Mouse (Mus musculus) hindbrain, embryonic 12.5 days (tissue): ENCODE data around the gene Mdc1. TPM values are rescaled to one million over a fixed set of nuclear protein-coding genes. Genes with fewer than 3 reads are reported as not detected.
"Not testable (repeated sequence)": the region's sequence is repeated elsewhere in the genome, so short reads cannot be mapped to it uniquely, and the experiment has no call there.

ENCODE experiments used
- ATAC-seq: fragments of 200-750 bp; cut with Nextera tagmentation; 2 replicates; pipeline ENCODE4 v1.8.0; 2017; ENCODE audit warnings: moderate TSS enrichment; ENCODE audit not compliant: low FRiP score
- H3K27ac ChIP-seq: fragments of 300-500 bp; sonication (generic); 2 replicates; pipeline ENCODE4 v1.5.1; 2016; ENCODE audit warnings: mild to moderate bottlenecking
- H3K27me3 ChIP-seq: fragments of 300-500 bp; sonication (generic); 2 replicates; pipeline ENCODE4 v1.6.1; 2016; ENCODE audit warnings: mild to moderate bottlenecking
- H3K36me3 ChIP-seq: fragments of 300-500 bp; sonication (generic); 2 replicates; pipeline ENCODE4 v1.6.1; 2016; ENCODE audit warnings: mild to moderate bottlenecking
- H3K4me1 ChIP-seq: fragments of 300-500 bp; sonication (generic); 2 replicates; pipeline ENCODE4 v1.6.1; 2016
- H3K4me2 ChIP-seq: fragments of 300-500 bp; sonication (generic); replicated peaks from 2 replicates; pipeline ENCODE4 v1.6.1; 2016; ENCODE audit warnings: mild to moderate bottlenecking
- H3K4me3 ChIP-seq: fragments of 300-500 bp; sonication (generic); 2 replicates; pipeline ENCODE4 v1.5.1; 2016; ENCODE audit warnings: mild to moderate bottlenecking
- H3K9ac ChIP-seq: fragments of 300-500 bp; sonication (generic); 2 replicates; pipeline ENCODE4 v1.6.1; 2016; ENCODE audit warnings: mild to moderate bottlenecking, moderate library complexity
- H3K9me3 ChIP-seq: fragments of 300-500 bp; sonication (generic); replicated peaks from 2 replicates; pipeline ENCODE4 v1.6.1; 2016; ENCODE audit warnings: mild to moderate bottlenecking
- WGBS: fragments of 180-500 bp; shearing (Covaris S2); methylation state at CpG from one replicate; pipeline ENCODE4 v1.1.7; 2016; 5-methylcytosine and 5-hydroxymethylcytosine counted together
- polyA plus RNA-seq: library from polyadenylated mRNA; unstranded; fragments of >200 nt; fragmentation: Nextera tagmentation; extraction: Ambion mirVana; gene quantifications from 2 replicates; pipeline ENCODE4 v1.2.1, GENCODE M21; 2016

Mdc1 gene
- polyA plus RNA-seq, 1 experiment from 2014 or later = 14.4 TPM

DNA sequence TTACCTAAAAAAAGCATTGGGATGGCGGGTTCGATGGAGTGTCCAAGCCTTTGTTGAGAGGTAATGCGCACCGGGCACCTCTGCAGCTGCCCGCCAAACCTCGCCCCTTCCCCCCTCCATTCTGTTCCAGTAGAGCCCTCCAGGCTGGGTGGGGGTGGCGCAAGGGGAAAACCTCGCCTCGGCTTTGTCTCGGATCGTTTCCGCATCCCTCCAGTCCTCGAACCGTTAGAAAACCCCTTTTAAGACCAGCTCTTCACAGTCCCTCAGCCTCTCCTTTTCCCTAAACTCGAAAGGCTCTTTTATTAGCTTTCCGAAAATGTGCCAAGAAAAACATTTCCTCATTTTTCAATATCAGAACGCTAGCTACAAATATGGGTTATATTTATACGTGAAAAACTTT, 3.8 kb upstream of the Mdc1 start:
- Histone ChIP-seq H3K9ac (peak overlapping the region; percentile 97), H3K4me3 (peak overlapping the region; percentile 80), H3K27me3 (no peaks in the 10 kb centered on the region), H3K4me2 (peak overlapping the region; percentile 79; the same call in 1 of the 2 replicates), H3K36me3 (peaks cover 41% of the 10 kb centered on the region), H3K9me3 (no peaks in the 10 kb centered on the region), H3K27ac (peak overlapping the region; percentile 99), H3K4me1 (peaks cover 44% of the 10 kb centered on the region)
- WGBS = 0% methylated on average over 18 of the region's 18 CpGs
- 0 out of 2 replicates have a peak, but pooled peaks have one; percentile 7 for ATAC-seq

DNA sequence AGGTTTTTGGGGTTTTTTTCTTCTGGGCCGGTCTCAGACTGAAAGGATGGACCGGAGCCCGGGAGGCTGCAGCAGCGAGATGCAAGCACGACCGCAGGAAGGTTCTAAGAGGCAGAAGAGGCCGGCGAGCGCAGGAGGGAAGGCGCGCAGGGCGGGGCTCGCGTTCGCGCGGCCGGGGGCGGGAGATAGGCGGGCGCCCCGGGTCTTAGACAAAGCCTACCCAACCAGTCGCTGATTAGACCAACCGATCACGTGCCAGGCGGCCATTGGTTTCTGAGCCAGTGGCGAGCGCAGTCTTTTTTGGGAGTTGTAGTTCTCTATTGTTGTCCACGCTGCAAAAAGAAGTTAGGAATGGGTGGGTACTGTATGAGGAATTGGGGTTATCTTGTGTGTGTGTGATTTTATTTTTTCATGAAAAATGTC, 3.2 kb upstream of the Mdc1 start, which contains the start of gene Tubb5:
TSS of gene Tubb5 (minus strand) at position 185 of the 423 bp plus-strand sequence.
- Histone ChIP-seq H3K27ac (peak within 1 kb of the TSS; percentile 99), H3K4me1 (peaks cover 44% of the 10 kb centered on the region), H3K9me3 (no peaks in the 10 kb centered on the region), H3K9ac (peak within 1 kb of the TSS; percentile 97), H3K27me3 (no peaks in the 10 kb centered on the region), H3K4me3 (peak within 1 kb of the TSS; percentile 80), H3K36me3 (peaks cover 36% of the 10 kb centered on the region), H3K4me2 (peak within 1 kb of the TSS; percentile 79)
- peak; percentile 80 for ATAC-seq
- under 1% methylated on average over 29 of the region's 29 CpGs for WGBS

DNA sequence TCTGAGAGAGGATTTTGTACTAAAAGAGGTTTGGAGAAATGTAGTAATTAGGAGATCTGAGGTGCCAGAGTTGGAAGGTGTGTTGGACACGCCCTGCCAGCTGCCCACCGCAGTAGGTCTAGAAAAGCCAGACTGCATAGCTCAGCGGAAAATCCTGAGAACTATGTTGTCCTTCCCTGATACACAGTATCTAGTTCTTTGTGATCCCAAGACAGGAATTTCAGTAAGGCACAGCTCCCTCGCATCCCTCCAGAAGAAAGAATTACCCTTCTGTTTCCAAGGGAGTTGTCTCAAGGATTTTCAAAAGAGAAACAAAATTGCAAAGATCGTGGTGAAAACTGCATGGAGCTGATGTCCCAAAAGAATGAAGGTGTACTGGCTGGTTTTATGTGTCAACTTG, 2.7 kb upstream of the Mdc1 start:
- Histone ChIP-seq H3K36me3 (peaks cover 31% of the 10 kb centered on the region), H3K4me3 (peak overlapping the region; percentile 80), H3K27ac (peak overlapping the region; percentile 99), H3K9me3 (no peaks in the 10 kb centered on the region), H3K4me1 (peaks cover 40% of the 10 kb centered on the region), H3K9ac (peak overlapping the region; percentile 56), H3K27me3 (no peaks in the 10 kb centered on the region), H3K4me2 (peak overlapping the region; percentile 64)
- WGBS = 3% methylated on average over 5 of the region's 5 CpGs
- peak; percentile 33 for ATAC-seq

DNA sequence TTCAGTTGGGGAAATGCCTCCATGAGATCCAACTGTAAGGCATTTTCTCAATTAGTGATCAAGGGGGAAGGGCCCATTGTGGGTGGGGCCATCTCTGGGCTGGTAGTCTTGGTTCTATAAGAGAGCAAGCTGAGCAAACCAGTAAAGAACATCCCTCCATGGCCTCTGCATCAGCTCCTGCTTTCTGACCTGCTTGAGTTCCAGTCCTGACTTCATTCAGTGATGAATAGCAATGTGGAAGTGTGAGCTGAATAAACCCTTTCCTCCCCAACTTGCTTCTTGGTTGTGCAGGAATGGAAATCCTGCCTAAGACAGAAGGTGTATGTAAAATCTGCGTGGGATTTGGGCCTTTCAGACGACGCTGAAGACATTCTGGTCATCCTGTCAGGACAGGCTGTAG, 2.3 kb upstream of the Mdc1 start:
- H3K4me3 ChIP-seq = peak overlapping the region; percentile 80
- not testable (repeated sequence) for H3K9me3 ChIP-seq, ATAC-seq, H3K27me3 ChIP-seq
- H3K27ac ChIP-seq = peak overlapping the region; percentile 99
- H3K4me1 ChIP-seq = peaks cover 35% of the 10 kb centered on the region
- WGBS = 63% methylated on average over 3 of the region's 3 CpGs
- H3K4me2 ChIP-seq = peak overlapping the region; percentile 64
- H3K9ac ChIP-seq = peak overlapping the region; percentile 56
- peaks cover 27% of the 10 kb centered on the region for H3K36me3 ChIP-seq

DNA sequence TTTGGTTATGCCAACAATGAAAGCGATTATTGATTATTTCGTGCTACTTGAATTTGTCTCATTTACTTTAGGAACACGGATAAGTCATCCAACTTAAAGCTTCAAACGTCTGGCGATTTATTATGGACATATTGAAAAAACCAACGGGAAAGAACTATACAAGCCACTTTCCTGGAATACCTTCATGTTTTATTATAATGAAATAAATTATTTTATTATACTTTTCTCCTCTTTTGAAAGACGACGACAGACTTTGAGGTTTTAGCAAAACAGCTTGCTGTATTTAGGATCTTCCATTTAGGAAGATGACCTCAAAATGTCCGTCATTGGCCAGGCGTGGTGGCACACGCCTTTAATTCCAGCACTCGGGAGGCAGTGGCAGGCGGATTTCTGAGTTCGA, 754 bp upstream of the Mdc1 start:
- peak overlapping the region; percentile 58 for H3K4me3 ChIP-seq
- H3K9me3 ChIP-seq = no peaks in the 10 kb centered on the region
- no peaks in the 10 kb centered on the region for H3K27me3 ChIP-seq
- peak overlapping the region; percentile 73 for H3K4me2 ChIP-seq
- peak overlapping the region; percentile 73; the same call in 1 of the 2 replicates for H3K27ac ChIP-seq
- peaks cover 21% of the 10 kb centered on the region for H3K36me3 ChIP-seq
- H3K4me1 ChIP-seq = peaks cover 22% of the 10 kb centered on the region
- H3K9ac ChIP-seq = no peak overlapping the region
- ATAC-seq = no peak
- 57% methylated on average over 14 of the region's 14 CpGs for WGBS

DNA sequence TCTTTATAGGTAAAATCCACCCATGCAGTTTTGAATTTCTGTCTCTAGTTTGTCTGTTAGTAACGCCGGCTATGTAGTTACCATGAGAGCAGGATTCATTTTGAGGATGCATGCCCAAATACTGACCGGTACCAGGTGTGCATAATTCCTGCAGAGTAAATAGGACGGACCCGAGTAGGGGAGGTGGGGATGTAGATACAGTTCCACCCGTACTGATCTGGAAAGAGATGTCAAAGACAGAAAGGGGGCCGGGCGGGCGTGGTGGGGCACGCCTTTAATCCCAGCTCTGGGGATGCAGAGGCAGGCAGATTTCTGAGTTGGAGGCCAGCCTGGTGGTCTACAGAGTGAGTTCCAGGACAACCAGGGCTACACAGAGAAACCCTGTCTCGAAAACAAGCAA, 691 bp downstream of the Mdc1 start:
- WGBS = 17% methylated on average over 11 of the region's 11 CpGs

DNA sequence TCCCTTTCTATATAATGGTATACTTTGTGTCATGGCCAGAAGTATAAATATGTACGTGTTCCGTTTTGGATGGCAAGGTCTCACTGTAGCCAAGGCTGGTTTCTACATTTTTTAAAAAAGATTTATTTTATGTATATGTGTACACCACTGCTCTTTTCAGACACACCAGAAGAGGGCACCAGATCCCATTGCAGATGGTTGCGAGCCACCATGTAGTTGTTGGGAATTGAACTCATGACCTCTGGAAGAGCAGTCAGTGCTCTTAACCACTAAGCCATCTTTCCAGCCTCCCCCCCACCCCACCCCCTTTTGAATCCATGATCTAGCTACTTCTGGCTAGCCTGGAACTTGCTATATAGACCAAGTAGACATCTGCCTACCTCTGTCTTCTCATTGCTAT, 2.2 kb downstream of the Mdc1 start:
- Histone ChIP-seq H3K4me3 (no peak overlapping the region), H3K36me3 (peaks cover 37% of the 10 kb centered on the region), H3K27me3 (no peaks in the 10 kb centered on the region), H3K4me2 (no peak overlapping the region), H3K9ac (no peak overlapping the region), H3K9me3 (no peaks in the 10 kb centered on the region), H3K4me1 (peaks cover 16% of the 10 kb centered on the region), H3K27ac (no peak overlapping the region)
- WGBS = 98% methylated on average over 3 of the region's 3 CpGs
- no peak for ATAC-seq

More for the DNA sequence above, 691 bp downstream of the Mdc1 start:
- peaks cover 22% of the 10 kb centered on the region for H3K36me3 ChIP-seq
- H3K27ac ChIP-seq = peak overlapping the region; percentile 71
- H3K4me1 ChIP-seq = peaks cover 16% of the 10 kb centered on the region
- ATAC-seq = no peak
- H3K4me2 ChIP-seq = peak overlapping the region; percentile 73
- no peaks in the 10 kb centered on the region for H3K27me3 ChIP-seq
- peak overlapping the region; percentile 58 for H3K4me3 ChIP-seq
- H3K9ac ChIP-seq = peak overlapping the region; percentile 65
- no peaks in the 10 kb centered on the region for H3K9me3 ChIP-seq

DNA sequence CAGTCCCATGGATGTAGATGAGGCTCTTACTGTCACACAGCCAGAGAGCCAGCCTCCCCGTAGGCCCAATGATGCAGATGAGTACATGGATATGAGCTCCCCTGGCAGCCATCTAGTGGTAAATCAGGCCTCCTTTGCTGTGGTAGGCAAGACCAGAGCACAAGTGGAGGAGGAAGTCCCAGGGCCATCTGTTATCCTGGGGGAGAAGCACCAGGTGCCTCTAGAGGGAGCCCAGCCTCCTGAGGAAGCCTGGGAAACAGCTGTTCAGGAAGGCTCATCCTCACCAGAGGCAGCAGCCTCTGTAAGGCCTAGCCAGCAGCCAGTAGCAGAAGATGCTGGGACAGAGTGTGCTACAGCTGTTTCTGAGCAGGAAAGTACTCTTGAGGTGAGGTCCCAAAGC, 6.8 kb downstream of the Mdc1 start:
- no peak overlapping the region for H3K4me3 ChIP-seq
- H3K36me3 ChIP-seq = peaks cover 81% of the 10 kb centered on the region
- WGBS = 78% methylated on average over 1 of the region's 1 CpGs
- no peak overlapping the region for H3K27ac ChIP-seq
- H3K4me2 ChIP-seq = no peak overlapping the region
- no peak for ATAC-seq
- H3K27me3 ChIP-seq = no peaks in the 10 kb centered on the region
- no peaks in the 10 kb centered on the region for H3K4me1 ChIP-seq
- H3K9me3 ChIP-seq = no peaks in the 10 kb centered on the region
- H3K9ac ChIP-seq = no peak overlapping the region

DNA sequence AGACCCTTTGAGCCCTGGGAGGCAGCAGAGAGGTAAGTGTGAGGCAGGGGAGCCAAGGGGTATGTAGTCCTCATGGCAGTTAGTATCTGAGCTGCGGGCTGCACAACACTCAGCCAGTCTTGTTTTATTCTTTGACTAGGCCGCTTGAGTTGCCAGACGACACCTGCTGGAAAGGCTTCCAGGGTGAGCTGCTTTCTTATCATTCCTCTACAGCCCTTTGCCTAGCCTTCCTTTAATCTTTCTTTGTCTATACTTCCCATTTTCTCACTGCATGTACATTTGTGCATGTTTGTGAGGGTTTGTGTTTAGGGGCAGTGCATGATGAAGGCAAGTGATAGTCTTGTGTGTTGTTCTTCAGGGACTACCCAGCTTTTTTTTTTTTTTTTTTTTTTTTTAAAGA, 9.7 kb downstream of the Mdc1 start:
- Histone ChIP-seq H3K36me3 (peaks cover 90% of the 10 kb centered on the region), H3K4me1 (no peaks in the 10 kb centered on the region), H3K4me3 (no peak overlapping the region), H3K9me3 (no peaks in the 10 kb centered on the region), H3K27me3 (no peaks in the 10 kb centered on the region), H3K27ac (no peak overlapping the region), H3K4me2 (no peak overlapping the region), H3K9ac (no peak overlapping the region; the same call in 1 of the 2 replicates)
- ATAC-seq = no peak
- WGBS = 89% methylated on average over 3 of the region's 3 CpGs

DNA sequence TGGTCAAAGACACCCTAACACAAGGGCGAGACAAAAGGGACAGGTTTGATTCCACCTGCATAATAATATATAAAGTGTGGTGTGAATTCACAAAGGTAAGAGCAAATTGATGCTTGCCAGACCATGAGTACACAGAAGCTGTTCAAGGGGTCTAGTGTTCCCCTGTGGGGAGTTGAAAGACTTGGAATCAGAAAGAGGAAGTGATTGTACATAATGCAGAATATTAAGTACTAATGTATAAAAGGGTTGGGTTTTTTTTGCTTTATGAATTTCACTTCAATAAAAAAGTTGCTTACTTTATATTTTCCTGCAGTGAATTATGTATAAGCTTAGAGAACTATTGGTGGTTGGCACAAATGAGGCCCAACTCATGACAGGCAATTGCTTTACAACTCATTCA, 18.1 kb downstream of the Mdc1 start:
- no peak overlapping the region for H3K27ac ChIP-seq
- no peak overlapping the region for H3K4me3 ChIP-seq
- no peak overlapping the region for H3K9ac ChIP-seq
- peaks cover 26% of the 10 kb centered on the region for H3K36me3 ChIP-seq
- 100% methylated on average over 1 of the region's 1 CpGs for WGBS
- H3K9me3 ChIP-seq = no peaks in the 10 kb centered on the region
- H3K4me1 ChIP-seq = peaks cover 7% of the 10 kb centered on the region; the same call in 1 of the 2 replicates
- no peaks in the 10 kb centered on the region for H3K27me3 ChIP-seq
- no peak overlapping the region for H3K4me2 ChIP-seq
- no peak for ATAC-seq

DNA sequence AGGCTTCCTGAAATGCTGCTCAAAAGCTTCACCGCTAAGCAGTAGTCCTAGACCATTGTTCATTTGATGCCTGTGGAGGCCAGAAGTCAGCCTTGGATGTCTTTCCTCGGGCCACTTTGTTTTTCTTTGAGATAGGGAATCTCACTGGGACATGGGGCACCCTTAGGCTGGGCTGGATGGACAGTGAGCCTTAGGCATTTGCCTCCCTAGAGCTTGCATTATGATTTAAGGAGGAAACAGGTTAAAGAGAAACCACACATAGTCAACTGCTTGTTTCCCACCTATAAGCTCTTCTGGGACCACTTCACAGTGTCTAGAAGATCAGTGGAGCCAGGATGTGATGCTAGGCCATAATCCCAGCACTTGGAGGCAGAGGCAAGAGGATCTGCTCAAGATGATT, 18.5 kb downstream of the Mdc1 start:
- no peak overlapping the region for H3K9ac ChIP-seq
- no peaks in the 10 kb centered on the region for H3K9me3 ChIP-seq
- peaks cover 11% of the 10 kb centered on the region for H3K4me1 ChIP-seq
- WGBS = 68% methylated on average over 2 of the region's 2 CpGs
- no peak overlapping the region; the same call in 1 of the 2 replicates for H3K4me2 ChIP-seq
- H3K27ac ChIP-seq = no peak overlapping the region
- H3K36me3 ChIP-seq = peaks cover 21% of the 10 kb centered on the region
- H3K4me3 ChIP-seq = no peak overlapping the region
- no peaks in the 10 kb centered on the region for H3K27me3 ChIP-seq
- ATAC-seq = no peak

DNA sequence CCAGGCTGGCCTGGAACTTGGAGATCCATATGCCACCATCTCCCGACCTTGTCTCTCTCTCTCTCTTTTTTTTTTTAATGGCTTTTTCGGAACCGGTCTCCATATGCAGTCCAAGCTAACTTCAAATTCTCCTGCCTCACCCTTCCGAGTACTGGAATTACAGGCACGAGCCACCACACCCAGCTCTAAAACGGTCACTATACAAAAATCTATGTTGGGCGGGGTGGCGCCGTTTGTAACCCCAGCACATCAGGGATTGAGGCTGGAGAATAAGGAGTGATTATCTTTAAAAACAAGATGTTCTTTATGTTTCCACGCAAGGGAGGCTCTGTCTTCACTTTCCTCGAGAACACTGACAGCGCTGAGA, 19.5 kb downstream of the Mdc1 start:
- no peak for ATAC-seq
- Histone ChIP-seq H3K9me3 (no peaks in the 10 kb centered on the region), H3K9ac (peak overlapping the region; percentile 65), H3K4me2 (peak overlapping the region; percentile 55), H3K36me3 (peaks cover 17% of the 10 kb centered on the region), H3K4me3 (peak overlapping the region; percentile 65), H3K27me3 (no peaks in the 10 kb centered on the region), H3K27ac (peak overlapping the region; percentile 94), H3K4me1 (peaks cover 15% of the 10 kb centered on the region)
- WGBS = 4% methylated on average over 12 of the region's 12 CpGs

DNA sequence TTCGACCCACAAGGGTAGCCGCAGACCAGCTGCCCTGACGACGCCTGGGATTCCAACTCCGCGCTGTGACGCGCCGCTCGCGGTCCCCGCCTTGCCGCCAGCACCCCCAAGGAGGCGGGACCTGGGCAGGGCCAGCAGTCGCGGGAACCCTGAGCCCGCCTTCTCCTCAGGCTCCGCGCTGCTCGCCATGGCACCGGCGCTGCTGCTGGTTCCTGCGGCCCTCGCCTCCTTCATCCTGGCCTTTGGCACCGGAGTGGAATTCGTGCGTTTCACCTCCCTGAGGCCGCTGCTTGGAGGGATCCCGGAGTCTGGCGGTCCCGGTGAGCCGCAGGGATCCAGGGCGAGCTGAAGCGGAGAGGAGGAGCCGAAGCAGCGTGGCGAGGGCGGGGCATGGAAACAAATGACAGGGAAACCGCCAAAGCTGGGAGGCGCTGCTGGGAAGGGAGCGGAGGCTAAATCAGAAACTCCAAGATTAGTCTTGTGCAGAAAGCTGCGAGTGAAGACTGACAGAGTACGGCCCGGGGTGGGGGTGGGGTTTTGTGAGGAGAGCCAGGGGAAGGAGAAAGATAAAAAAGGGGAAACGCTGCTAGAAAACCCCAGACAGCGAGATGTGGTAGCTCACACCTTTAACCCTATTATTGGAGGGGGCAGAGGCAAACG, 20.0 kb downstream of the Mdc1 start, which contains the start of gene Nrm:
TSS of gene Nrm (plus strand) at position 121 of the 660 bp plus-strand sequence.
- H3K36me3 ChIP-seq = peaks cover 16% of the 10 kb centered on the region
- peak; percentile 90 for ATAC-seq
- WGBS = under 1% methylated on average over 47 of the region's 47 CpGs
- no peaks in the 10 kb centered on the region for H3K27me3 ChIP-seq
- H3K4me2 ChIP-seq = peak within 1 kb of the TSS; percentile 55
- peak within 1 kb of the TSS; percentile 94 for H3K27ac ChIP-seq
- H3K9me3 ChIP-seq = no peaks in the 10 kb centered on the region
- H3K4me1 ChIP-seq = peaks cover 15% of the 10 kb centered on the region
- H3K9ac ChIP-seq = peak within 1 kb of the TSS; percentile 65
- H3K4me3 ChIP-seq = peak within 1 kb of the TSS; percentile 65
